Mouse (Mus musculus) left cerebral cortex, postnatal 36 days (tissue): ENCODE data around the gene Heatr4. TPM values are rescaled to one million over a fixed set of nuclear protein-coding genes. Genes with fewer than 3 reads are reported as not detected.

Source experiments
- DNase-seq, 2 experiments: peaks; one replicate each; pipeline ENCODE4 v3.0.0; 2021 to 2022; ENCODE audit warnings: low spot score in 2 of 2, mixed read lengths in 1 of 2
- intact Hi-C: fragments of 180-260 bp; cut with DNase I; formaldehyde crosslinking; loops from one replicate; pipeline ENCODE4 v1.15.1; 2025
- total RNA-seq, 2 experiments: library from RNA; stranded (reverse); gene quantifications; 2 replicates each; pipeline ENCODE4 v1.2.3; 2021

Heatr4 gene
- total RNA-seq, 2 experiments from 2014 or later = not detected

DNA sequence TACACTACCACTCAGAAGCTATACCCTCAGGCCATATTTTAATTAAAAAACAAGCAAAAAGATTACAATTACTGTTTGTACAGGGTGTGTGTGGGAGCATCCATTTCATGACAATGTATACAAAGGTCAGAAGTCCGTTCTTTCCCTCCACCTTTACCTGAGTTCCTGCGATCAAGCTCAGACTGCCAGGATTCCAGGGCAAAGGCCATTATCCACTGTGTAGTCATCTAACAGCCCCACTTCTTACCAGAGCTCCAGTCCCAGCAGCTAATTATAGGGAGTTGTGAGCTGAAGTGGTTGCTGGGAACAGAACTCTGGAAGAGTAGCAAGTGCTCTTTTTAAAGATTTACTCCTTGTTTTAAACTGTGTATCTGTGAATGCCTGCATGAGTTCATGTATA, 74.2 kb downstream of the Heatr4 start:
- intact Hi-C loops = no loop called here

More for the DNA sequence above, 74.2 kb downstream of the Heatr4 start:
- DNase-seq = no peak

Other genes with a start within 250 kb of the Heatr4 start
- gene Papln, start 221.2 kb downstream of the Heatr4 start, total RNA-seq = 10 to 100 TPM in 1 of 2 experiments, 1 to 10 TPM in 1; 7.4 to 11.5 TPM
- 10 to 100 TPM; 59.4 to 76.9 TPM for gene Numb, start 62.9 kb downstream of the Heatr4 start, total RNA-seq
- 10 to 100 TPM; 14.7 to 20.1 TPM for gene Riox1, start 34.2 kb downstream of the Heatr4 start, total RNA-seq
- 10 to 100 TPM; 10.7 TPM for gene Acot2, start 3.0 kb upstream of the Heatr4 start, total RNA-seq
- gene Acot1, start 24.6 kb upstream of the Heatr4 start, total RNA-seq = 10 to 100 TPM; 10.3 to 18.9 TPM
- 1 to 10 TPM; 2.1 to 2.8 TPM for gene Acot4, start 53.5 kb upstream of the Heatr4 start, total RNA-seq
- gene Gm49366, start 54.1 kb upstream of the Heatr4 start, total RNA-seq = not detected
- gene Acot3, start 67.3 kb upstream of the Heatr4 start, total RNA-seq = 1 to 10 TPM; 3.2 to 3.6 TPM
- 1 to 10 TPM; 4.9 to 6.2 TPM for gene Acot5, start 84.5 kb upstream of the Heatr4 start, total RNA-seq
- 1 to 10 TPM; 3.6 to 3.7 TPM for gene Acot6, start 115.8 kb upstream of the Heatr4 start, total RNA-seq
- gene Dnal1, start 129.5 kb upstream of the Heatr4 start, total RNA-seq = 100 to 1,000 TPM in 1 of 2 experiments, 10 to 100 TPM in 1; 86.7 to 102 TPM
- 1 to 10 TPM; 3.6 to 6.0 TPM for gene Pnma1, start 163.6 kb upstream of the Heatr4 start, total RNA-seq
- 10 to 100 TPM; 17.2 to 18.5 TPM for gene Elmsan1, start 234.0 kb upstream of the Heatr4 start, total RNA-seq